Mouse (Mus musculus) hindbrain, embryonic 10.5 days (tissue): ENCODE results near the gene Lama4. TPM values are rescaled to one million over a fixed set of nuclear protein-coding genes. Genes with fewer than 3 reads are reported as not detected.

Experiments used
- DNase-seq: peaks from one replicate; pipeline ENCODE4 v3.0.0-alpha.2; 2017; ENCODE audit warnings: low spot score
- H3K27ac ChIP-seq: fragments of 300-500 bp; sonication (generic); 2 replicates; pipeline ENCODE4 v1.5.1; 2016; ENCODE audit warnings: mild to moderate bottlenecking, moderate library complexity
- H3K27me3 ChIP-seq: fragments of 300-500 bp; sonication (generic); 2 replicates; pipeline ENCODE4 v1.6.1; 2016; ENCODE audit warnings: mild to moderate bottlenecking; ENCODE audit not compliant: poor library complexity, insufficient read depth, severe bottlenecking
- H3K36me3 ChIP-seq: fragments of 300-500 bp; sonication (generic); 2 replicates; pipeline ENCODE4 v1.6.1; 2016; ENCODE audit warnings: mild to moderate bottlenecking, moderate library complexity
- H3K4me1 ChIP-seq: fragments of 300-500 bp; sonication (generic); replicated peaks from 2 replicates; pipeline ENCODE4 v1.6.1; 2016; ENCODE audit warnings: mild to moderate bottlenecking
- H3K4me3 ChIP-seq: fragments of 300-500 bp; sonication (generic); 2 replicates; pipeline ENCODE4 v1.5.1; 2016; ENCODE audit warnings: mild to moderate bottlenecking, moderate library complexity
- H3K9me3 ChIP-seq: fragments of 300-500 bp; sonication (generic); 2 replicates; pipeline ENCODE4 v1.6.1; 2016; ENCODE audit warnings: mild to moderate bottlenecking, moderate library complexity
- WGBS: fragments of 180-500 bp; shearing (Covaris S2); methylation state at CpG from one replicate; pipeline ENCODE4 v1.1.7; 2016; 5-methylcytosine and 5-hydroxymethylcytosine counted together
- polyA plus RNA-seq: library from polyadenylated mRNA; unstranded; fragments of >200 nt; fragmentation: Nextera tagmentation; extraction: Ambion mirVana; gene quantifications from 2 replicates; pipeline ENCODE4 v1.2.1, GENCODE M21; 2016

Gene Lama4
- polyA plus RNA-seq, 1 experiment from 2014 or later: 15.0 TPM

GRCm38 (mm10) chr10:38973016-38973415, 7.7 kb downstream of the Lama4 start:
- H3K4me1 ChIP-seq: no peaks in the 10 kb centered on the region
- no peaks in the 10 kb centered on the region for H3K9me3 ChIP-seq
- H3K4me3 ChIP-seq: no peak overlapping the region
- WGBS: 46% methylated on average over 4 of the region's 4 CpGs
- no peaks in the 10 kb centered on the region for H3K27me3 ChIP-seq
- peak; percentile 10 for DNase-seq
- no peak overlapping the region for H3K27ac ChIP-seq
- no peaks in the 10 kb centered on the region for H3K36me3 ChIP-seq

GRCm38 (mm10) chr10:38978195-38978594, 12.9 kb downstream of the Lama4 start:
- Histone ChIP-seq H3K27me3 (no peaks in the 10 kb centered on the region), H3K36me3 (no peaks in the 10 kb centered on the region), H3K4me3 (no peak overlapping the region), H3K27ac (no peak overlapping the region), H3K4me1 (no peaks in the 10 kb centered on the region), H3K9me3 (no peaks in the 10 kb centered on the region)
- 76% methylated on average over 1 of the region's 1 CpGs for WGBS
- no peak for DNase-seq

GRCm38 (mm10) chr10:38979699-38980098, 14.4 kb downstream of the Lama4 start:
- DNase-seq: no peak
- H3K36me3 ChIP-seq: no peaks in the 10 kb centered on the region
- H3K4me1 ChIP-seq: 0 out of 2 replicates have a peak, but pooled peaks cover 4% of the 10 kb centered on the region
- no peaks in the 10 kb centered on the region for H3K9me3 ChIP-seq
- no peaks in the 10 kb centered on the region for H3K27me3 ChIP-seq
- H3K4me3 ChIP-seq: no peak overlapping the region
- WGBS: 78% methylated on average over 5 of the region's 5 CpGs
- no peak overlapping the region for H3K27ac ChIP-seq

GRCm38 (mm10) chr10:38980980-38981379, 15.7 kb downstream of the Lama4 start:
- no peak overlapping the region for H3K27ac ChIP-seq
- H3K9me3 ChIP-seq: no peaks in the 10 kb centered on the region
- H3K36me3 ChIP-seq: no peaks in the 10 kb centered on the region
- H3K27me3 ChIP-seq: no peaks in the 10 kb centered on the region
- no peak for DNase-seq
- 0 out of 2 replicates have a peak, but pooled peaks cover 4% of the 10 kb centered on the region for H3K4me1 ChIP-seq
- H3K4me3 ChIP-seq: no peak overlapping the region
- WGBS: 71% methylated on average over 3 of the region's 3 CpGs

- H3K4me1 ChIP-seq: 0 out of 2 replicates have a peak, but pooled peaks cover 8% of the 10 kb centered on the region
- no peaks in the 10 kb centered on the region for H3K27me3 ChIP-seq
- no peak overlapping the region for H3K27ac ChIP-seq
- H3K4me3 ChIP-seq: no peak overlapping the region
- no peaks in the 10 kb centered on the region for H3K9me3 ChIP-seq
- no peak for DNase-seq
- WGBS: 74% methylated on average over 4 of the region's 4 CpGs
- no peaks in the 10 kb centered on the region for H3K36me3 ChIP-seq
Measured at GRCm38 (mm10) chr10:38984358-38985075, 19.2 kb downstream of the Lama4 start.

GRCm38 (mm10) chr10:38986053-38986452, 20.7 kb downstream of the Lama4 start:
- DNase-seq: no peak
- H3K4me1 ChIP-seq: 0 out of 2 replicates have a peak, but pooled peaks cover 8% of the 10 kb centered on the region
- H3K9me3 ChIP-seq: no peaks in the 10 kb centered on the region
- no peaks in the 10 kb centered on the region for H3K36me3 ChIP-seq
- WGBS: 62% methylated on average over 3 of the region's 3 CpGs
- no peak overlapping the region for H3K27ac ChIP-seq
- no peak overlapping the region for H3K4me3 ChIP-seq
- no peaks in the 10 kb centered on the region for H3K27me3 ChIP-seq

GRCm38 (mm10) chr10:38992827-38993226, 27.5 kb downstream of the Lama4 start:
- Histone ChIP-seq H3K27me3 (no peaks in the 10 kb centered on the region), H3K4me1 (no peaks in the 10 kb centered on the region), H3K9me3 (no peaks in the 10 kb centered on the region), H3K27ac (no peak overlapping the region), H3K4me3 (no peak overlapping the region), H3K36me3 (no peaks in the 10 kb centered on the region)
- no peak for DNase-seq
- 86% methylated on average over 1 of the region's 1 CpGs for WGBS

GRCm38 (mm10) chr10:38993632-38994424, 28.5 kb downstream of the Lama4 start:
- no peaks in the 10 kb centered on the region for H3K27me3 ChIP-seq
- H3K9me3 ChIP-seq: no peaks in the 10 kb centered on the region
- WGBS: 70% methylated on average over 2 of the region's 2 CpGs
- DNase-seq: no peak
- no peaks in the 10 kb centered on the region for H3K4me1 ChIP-seq
- no peak overlapping the region for H3K4me3 ChIP-seq
- no peaks in the 10 kb centered on the region for H3K36me3 ChIP-seq
- no peak overlapping the region for H3K27ac ChIP-seq

GRCm38 (mm10) chr10:38994719-38995450, 29.6 kb downstream of the Lama4 start:
- WGBS: 88% methylated on average over 9 of the region's 9 CpGs
- no peaks in the 10 kb centered on the region for H3K4me1 ChIP-seq

GRCm38 (mm10) chr10:38995896-38996295, 30.6 kb downstream of the Lama4 start:
- no peaks in the 10 kb centered on the region for H3K4me1 ChIP-seq
- no peak for DNase-seq
- H3K9me3 ChIP-seq: no peaks in the 10 kb centered on the region
- H3K27ac ChIP-seq: no peak overlapping the region
- no peaks in the 10 kb centered on the region for H3K27me3 ChIP-seq
- no peaks in the 10 kb centered on the region for H3K36me3 ChIP-seq
- H3K4me3 ChIP-seq: no peak overlapping the region
- 87% methylated on average over 2 of the region's 2 CpGs for WGBS

More at GRCm38 (mm10) chr10:38994719-38995450, 29.6 kb downstream of the Lama4 start:
- H3K9me3 ChIP-seq: no peaks in the 10 kb centered on the region
- no peak overlapping the region for H3K27ac ChIP-seq
- DNase-seq: no peak
- no peaks in the 10 kb centered on the region for H3K27me3 ChIP-seq
- no peak overlapping the region for H3K4me3 ChIP-seq
- H3K36me3 ChIP-seq: no peaks in the 10 kb centered on the region

GRCm38 (mm10) chr10:39000951-39001350, 35.6 kb downstream of the Lama4 start:
- Histone ChIP-seq H3K27me3 (no peaks in the 10 kb centered on the region), H3K36me3 (no peaks in the 10 kb centered on the region), H3K4me3 (no peak overlapping the region), H3K9me3 (no peaks in the 10 kb centered on the region), H3K27ac (no peak overlapping the region), H3K4me1 (no peaks in the 10 kb centered on the region)
- WGBS: 88% methylated on average over 4 of the region's 4 CpGs
- DNase-seq: no peak

GRCm38 (mm10) chr10:39002521-39002920, 37.2 kb downstream of the Lama4 start:
- H3K27ac ChIP-seq: no peak overlapping the region
- no peak for DNase-seq
- H3K27me3 ChIP-seq: no peaks in the 10 kb centered on the region
- no peaks in the 10 kb centered on the region for H3K36me3 ChIP-seq
- 81% methylated on average over 2 of the region's 2 CpGs for WGBS
- no peaks in the 10 kb centered on the region for H3K9me3 ChIP-seq
- no peaks in the 10 kb centered on the region for H3K4me1 ChIP-seq
- H3K4me3 ChIP-seq: no peak overlapping the region

- Histone ChIP-seq H3K27ac (no peak overlapping the region), H3K9me3 (no peaks in the 10 kb centered on the region), H3K4me3 (no peak overlapping the region), H3K36me3 (no peaks in the 10 kb centered on the region), H3K27me3 (no peaks in the 10 kb centered on the region), H3K4me1 (no peaks in the 10 kb centered on the region)
- DNase-seq: no peak
Measured at GRCm38 (mm10) chr10:39003520-39003919, 38.2 kb downstream of the Lama4 start.
